Mouse (Mus musculus): ENCODE results near the gene Atp5e. TPM values are rescaled to one million over a fixed set of nuclear protein-coding genes. Genes with fewer than 3 reads are reported as not detected.

Atp5e gene
- polyA plus RNA-seq (2012; rRNA removed), result 279 and 349 TPM in 2 replicates

DNA sequence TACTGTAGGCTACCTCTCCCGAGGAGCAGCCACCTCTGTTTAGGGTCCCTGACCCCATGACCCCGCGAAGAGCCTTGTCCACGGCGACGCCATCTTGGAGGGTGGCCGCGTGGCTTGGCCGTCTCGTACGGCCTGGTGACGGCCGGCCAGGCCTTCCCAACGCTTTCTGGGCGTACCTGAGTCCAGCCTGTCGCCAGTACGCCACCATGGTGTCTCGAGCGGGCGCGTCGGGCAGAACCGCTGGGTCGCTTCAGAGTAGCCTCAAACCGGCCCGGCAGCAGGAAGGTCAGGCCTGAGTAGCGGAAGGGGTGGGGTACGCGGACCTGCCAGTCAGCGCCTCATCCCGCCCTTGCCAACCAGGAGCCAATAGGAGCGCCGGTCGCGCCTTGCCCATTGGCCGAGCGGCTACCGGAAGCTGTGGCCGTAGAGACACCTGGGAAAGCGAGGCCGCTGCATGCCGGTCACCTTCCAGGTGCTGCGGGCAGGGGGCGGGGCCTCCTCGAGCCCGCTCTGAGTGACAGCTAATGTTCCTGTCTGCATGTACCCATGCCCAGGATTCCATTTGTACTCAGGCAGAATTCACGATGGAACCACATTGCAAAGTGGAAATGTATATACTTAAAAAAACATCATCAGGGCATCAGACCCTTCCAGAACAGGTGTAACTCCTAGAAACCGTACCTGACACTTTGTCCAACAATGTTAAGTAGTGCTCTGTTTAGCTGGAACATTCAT lies at the start of gene Atp5e:
Gene Atp5e, minus strand, starts transcription at position 317 of the 735 bp plus-strand sequence.

DNA sequence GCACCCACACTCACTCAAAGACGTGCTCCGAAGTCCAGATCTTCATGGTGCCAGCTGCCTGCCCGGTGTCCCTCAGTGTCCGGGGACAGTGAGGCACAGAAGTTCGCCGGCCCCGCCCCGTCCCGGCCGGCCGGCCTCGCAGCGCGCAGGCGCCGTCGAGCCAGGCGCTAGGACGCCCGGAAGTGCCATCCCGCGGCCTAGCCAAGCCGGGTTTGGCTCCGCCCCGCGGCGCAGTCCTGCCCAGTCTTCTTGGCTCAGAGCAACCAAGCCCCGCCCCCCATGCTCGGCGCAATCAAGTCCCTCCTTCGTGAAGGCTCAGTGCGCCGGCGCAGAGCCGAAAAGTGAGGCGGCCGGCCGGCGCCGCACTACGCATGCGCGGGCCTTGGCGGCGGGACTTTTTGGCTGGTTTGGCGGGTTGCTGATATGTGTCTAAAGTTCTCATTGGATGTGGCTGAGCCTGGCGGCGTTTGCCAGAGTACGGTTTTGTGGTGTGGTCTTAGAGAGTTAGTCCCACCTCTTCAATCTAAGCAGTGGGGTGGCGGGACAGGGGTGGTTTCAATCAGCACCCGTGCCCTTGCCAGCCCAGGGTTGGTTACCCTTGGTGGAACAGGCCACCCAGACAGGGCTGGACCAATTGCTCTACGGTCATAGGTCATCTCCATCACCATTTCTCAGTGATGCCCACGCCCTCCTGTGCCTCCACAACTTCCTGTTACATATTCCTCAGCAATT lies 9.1 kb upstream of the Atp5e start, which contains the start of gene Prelid3b:
Gene Prelid3b, minus strand, starts transcription at position 264 of the 732 bp plus-strand sequence.

DNA sequence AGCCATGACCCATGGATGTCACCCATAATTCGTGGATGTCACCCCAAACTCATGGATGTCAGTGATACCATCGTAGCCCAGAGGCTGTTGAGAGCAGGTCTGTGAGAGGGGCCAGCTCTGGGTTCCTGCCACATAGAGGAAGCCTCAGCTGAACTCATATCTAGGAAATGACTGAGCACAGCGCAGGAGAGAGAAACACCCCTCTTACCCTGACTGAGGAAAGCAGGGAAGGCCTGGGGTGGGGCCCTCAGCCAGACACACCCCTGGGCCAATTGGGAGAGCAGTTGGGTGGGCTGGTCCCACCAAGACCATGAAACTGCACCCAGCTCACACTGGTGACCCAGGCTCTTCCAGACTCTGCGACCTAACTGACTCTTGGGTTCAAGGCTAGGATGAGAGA lies 13.6 kb downstream of the Atp5e start, which contains the start of gene Tubb1:
Gene Tubb1, plus strand, starts transcription at position 343 of the 400 bp plus-strand sequence.

DNA sequence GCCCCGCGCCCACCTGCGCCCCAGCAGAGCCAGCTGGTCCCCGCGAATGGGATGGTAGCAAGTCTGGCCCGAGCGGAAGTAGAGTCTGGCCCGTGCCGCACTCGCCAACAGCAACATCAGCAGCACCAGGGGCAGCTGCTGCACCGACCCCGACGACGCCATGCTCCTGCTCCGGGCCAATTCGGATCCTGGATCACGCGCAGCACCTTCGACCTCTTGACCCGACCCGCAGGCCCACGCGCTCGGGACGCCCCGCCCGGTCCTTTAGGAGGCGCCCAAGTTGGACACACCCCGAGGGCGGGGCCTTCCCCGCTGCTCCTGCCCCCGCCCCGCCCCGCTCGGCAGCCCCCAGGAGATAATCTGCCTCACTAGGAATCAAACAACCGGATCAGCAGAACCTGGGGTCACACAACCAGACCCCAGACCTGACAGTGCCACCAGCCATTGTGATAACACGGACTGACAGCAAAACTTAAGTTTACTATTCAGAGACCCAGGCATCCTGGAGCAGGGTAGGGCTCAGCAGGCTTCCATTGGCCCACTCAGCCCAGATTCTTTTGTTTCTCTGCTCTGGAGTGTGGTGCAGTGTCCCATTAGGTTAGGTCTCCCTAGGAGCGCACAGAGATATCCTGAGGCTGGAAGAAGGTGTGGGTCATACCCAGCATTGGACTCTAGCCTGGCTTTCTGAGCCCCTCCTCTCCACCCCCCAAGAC lies 25.0 kb downstream of the Atp5e start, which contains the start of gene Ctsz:
Gene Ctsz, minus strand, starts transcription at position 303 of the 713 bp plus-strand sequence.

DNA sequence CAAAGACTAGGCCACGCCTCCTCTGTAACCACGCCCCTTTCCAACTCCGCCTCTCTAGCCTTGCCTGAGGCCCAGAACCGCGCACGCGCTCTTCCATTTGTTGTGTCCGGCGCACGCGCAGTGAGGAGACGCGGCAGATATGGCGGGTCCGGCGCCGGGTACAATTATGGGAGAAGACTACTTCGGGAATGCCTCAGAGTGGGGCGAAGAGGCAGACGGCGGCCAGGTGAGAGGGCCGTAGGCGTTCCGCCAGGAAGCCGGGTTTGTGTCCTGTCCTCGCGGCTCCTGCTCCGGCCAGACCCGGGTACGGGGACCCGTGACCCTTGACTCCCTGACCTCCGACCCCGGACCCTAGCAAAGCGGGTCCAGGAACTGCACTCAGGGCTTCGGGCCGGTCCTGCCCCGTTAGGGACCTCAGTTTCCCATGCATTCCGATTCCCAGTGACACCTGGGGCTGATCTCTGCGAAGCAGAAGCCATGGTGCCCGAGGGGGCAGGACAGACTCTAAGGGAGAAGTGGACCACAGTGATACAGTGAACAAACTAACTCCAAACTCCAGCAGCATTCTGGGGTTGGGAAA lies 48.1 kb downstream of the Atp5e start, which contains the start of gene Nelfcd:
Gene Nelfcd, plus strand, starts transcription at position 74 of the 580 bp plus-strand sequence.

Other genes starting within 250 kb of the Atp5e start
- gene Gnas, start 179.8 kb downstream of the Atp5e start, polyA plus RNA-seq (2012; rRNA removed), result 343 and 378 TPM in 2 replicates
- not detected in 2 replicates for gene Gm20721, start 117.4 kb downstream of the Atp5e start, polyA plus RNA-seq (2012; rRNA removed)
- 24.8 and 27.5 TPM in 2 replicates for gene Nelfcd, start 48.3 kb downstream of the Atp5e start, polyA plus RNA-seq (2012; rRNA removed)
- 64.4 and 108 TPM in 2 replicates for gene Ctsz, start 25.1 kb downstream of the Atp5e start, polyA plus RNA-seq (2012; rRNA removed)
- gene Tubb1, start 13.4 kb downstream of the Atp5e start, polyA plus RNA-seq (2012; rRNA removed), result 0.06 TPM in 1 of 2 replicates, not detected in the other
- 14.4 and 18.0 TPM in 2 replicates for gene Prelid3b, start 9.0 kb upstream of the Atp5e start, polyA plus RNA-seq (2012; rRNA removed)
- 0.02 and 0.04 TPM in 2 replicates for gene Zfp831, start 179.4 kb upstream of the Atp5e start, polyA plus RNA-seq (2012; rRNA removed)